Mouse (Mus musculus) embryonic facial prominence, embryonic 15.5 days (tissue): ENCODE measurements at regions not wholly inside any gene's neighbourhood (a gene's known extent, or its start where the extent isn't known, plus 50 kb on each side); places are given as distances from the start of the nearest gene placed in this dataset.

Experiments used
- ATAC-seq: fragments of 200-750 bp; cut with Nextera tagmentation; 2 replicates; pipeline ENCODE4 v1.8.0; 2017; ENCODE audit warnings: low read depth, moderate TSS enrichment; ENCODE audit not compliant: insufficient number of reproducible peaks, low FRiP score, low TSS enrichment
- H3K27ac ChIP-seq: fragments of 300-500 bp; sonication (generic); replicated peaks from 2 replicates; pipeline ENCODE4 v1.5.1; 2015; ENCODE audit warnings: mild to moderate bottlenecking, inconsistent platforms
- H3K27me3 ChIP-seq: fragments of 300-500 bp; sonication (generic); 2 replicates; pipeline ENCODE4 v1.6.1; 2015; ENCODE audit warnings: inconsistent platforms
- H3K36me3 ChIP-seq: fragments of 300-500 bp; sonication (generic); 2 replicates; pipeline ENCODE4 v1.6.1; 2015; ENCODE audit warnings: mild to moderate bottlenecking, inconsistent platforms
- H3K4me1 ChIP-seq: fragments of 300-500 bp; sonication (generic); 2 replicates; pipeline ENCODE4 v1.6.1; 2015; ENCODE audit warnings: inconsistent platforms
- H3K4me2 ChIP-seq: fragments of 300-500 bp; sonication (generic); replicated peaks from 2 replicates; pipeline ENCODE4 v1.6.1; 2015; ENCODE audit warnings: mild to moderate bottlenecking, inconsistent platforms
- H3K4me3 ChIP-seq: fragments of 300-500 bp; sonication (generic); replicated peaks from 2 replicates; pipeline ENCODE4 v1.5.1; 2015; ENCODE audit warnings: mild to moderate bottlenecking, inconsistent platforms
- H3K9ac ChIP-seq: fragments of 300-500 bp; sonication (generic); 2 replicates; pipeline ENCODE4 v1.6.1; 2015; ENCODE audit warnings: inconsistent platforms
- H3K9me3 ChIP-seq: fragments of 300-500 bp; sonication (generic); replicated peaks from 2 replicates; pipeline ENCODE4 v1.6.1; 2016; ENCODE audit warnings: inconsistent platforms
- WGBS: fragments of 180-500 bp; shearing (Covaris S2); methylation state at CpG from one replicate; pipeline ENCODE4 v1.1.7; 2015; 5-methylcytosine and 5-hydroxymethylcytosine counted together

GRCm38 (mm10) chr7:77338630-77339029 lies 1108.9 kb downstream of the Agbl1 start:
- Histone ChIP-seq H3K4me1 (no peaks in the 10 kb centered on the region), H3K4me3 (no peak overlapping the region), H3K9me3 (no peaks in the 10 kb centered on the region), H3K27ac (no peak overlapping the region), H3K9ac (no peak overlapping the region), H3K27me3 (no peaks in the 10 kb centered on the region), H3K36me3 (no peaks in the 10 kb centered on the region), H3K4me2 (no peak overlapping the region)
- no peak for ATAC-seq
- WGBS: 81% methylated on average over 4 of the region's 4 CpGs
